Mouse (Mus musculus): ENCODE results near the gene Arid3c. TPM values are rescaled to one million over a fixed set of nuclear protein-coding genes. Genes with fewer than 3 reads are reported as not detected.
A peak's percentile ranks its signal among the peaks of the same experiment; 100 is the strongest.
"Not testable (repeated sequence)": the region's sequence is repeated elsewhere in the genome, so short reads cannot be mapped to it uniquely, and the experiment has no call there.

The Arid3c gene
- polyA plus RNA-seq (2016; fragmentation: Nextera tagmentation; extraction: Ambion mirVana) = not detected in 2 replicates

DNA sequence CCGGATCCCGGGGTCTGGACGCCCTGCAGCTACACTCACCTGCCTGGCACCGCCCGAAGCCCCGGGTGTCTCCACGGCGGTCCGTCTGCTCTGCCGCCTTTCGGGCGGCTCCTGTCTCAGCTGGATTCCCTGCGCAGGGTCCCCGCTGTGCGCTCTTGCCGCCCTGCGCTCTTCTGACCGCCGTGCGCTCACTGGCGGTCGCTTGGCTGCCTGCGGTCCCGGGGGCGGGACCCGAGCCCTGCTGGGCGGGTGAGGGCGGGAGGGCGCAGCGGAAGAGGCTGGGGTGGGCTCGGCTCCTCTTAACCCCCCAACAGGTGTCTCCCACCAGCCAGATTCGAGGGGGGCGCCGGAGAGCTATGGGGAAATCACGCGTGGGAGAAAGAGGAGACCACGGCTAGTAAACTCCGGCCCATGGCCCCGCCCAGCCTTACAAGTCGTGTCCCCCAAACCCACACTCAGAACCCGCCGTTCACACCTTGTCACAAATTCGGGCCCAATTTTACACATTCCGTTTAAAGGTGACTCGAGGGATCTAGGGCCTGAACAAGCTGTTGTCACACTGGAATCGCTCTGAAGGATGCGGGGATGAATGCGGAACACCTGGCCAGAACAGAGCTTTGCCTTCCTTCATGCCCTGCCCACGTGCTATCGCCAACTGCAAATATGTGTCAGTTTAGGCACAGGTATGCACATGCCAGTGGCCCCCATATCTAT lies at the start of gene Arid3c:
Gene Arid3c (minus strand): TSS at position 91 of the 714 bp plus-strand sequence.
- ATAC-seq (ENCODE audit: insufficient number of reproducible peaks, low FRiP score) = no peak
- WGBS = 2% methylated on average over 50 of the region's 50 CpGs

GRCm38 (mm10) chr4:41775840-41776239 lies 44.9 kb upstream of the Arid3c start:
- not testable (repeated sequence) for H3K27me3 ChIP-seq (replicated peaks); H3K4me3 ChIP-seq; ATAC-seq (ENCODE audit: insufficient number of reproducible peaks, low FRiP score); H3K4me1 ChIP-seq (replicated peaks); H3K9ac ChIP-seq; H3K4me2 ChIP-seq; H3K9me3 ChIP-seq (replicated peaks); H3K36me3 ChIP-seq; H3K27ac ChIP-seq (ENCODE audit: poor library complexity, severe bottlenecking)
- WGBS = 65% methylated on average over 1 of the region's 1 CpGs

More for the DNA sequence above, at the start of gene Arid3c:
- peak within 1 kb of the TSS; percentile 66 for H3K4me2 ChIP-seq
- H3K9me3 ChIP-seq (replicated peaks) = peaks cover 6% of the 10 kb centered on the region; the same call in 1 of the 2 replicates
- H3K4me3 ChIP-seq = peak within 1 kb of the TSS; percentile 41
- H3K27ac ChIP-seq (ENCODE audit: poor library complexity, severe bottlenecking) = no peak within 1 kb of the TSS
- peak within 1 kb of the TSS; percentile 38 for H3K9ac ChIP-seq
- H3K27me3 ChIP-seq (replicated peaks) = peaks cover 74% of the 10 kb centered on the region
- H3K36me3 ChIP-seq = no peaks in the 10 kb centered on the region
- no peaks in the 10 kb centered on the region for H3K4me1 ChIP-seq (replicated peaks)

- H3K9ac ChIP-seq; H3K4me1 ChIP-seq (replicated peaks); H3K9me3 ChIP-seq (replicated peaks); H3K27me3 ChIP-seq (replicated peaks); H3K36me3 ChIP-seq; ATAC-seq (ENCODE audit: insufficient number of reproducible peaks, low FRiP score): not testable (repeated sequence)
- peak overlapping the region; percentile 68 for H3K27ac ChIP-seq (ENCODE audit: poor library complexity, severe bottlenecking)
- H3K4me2 ChIP-seq = peak overlapping the region; percentile 58
- 63% methylated on average over 3 of the region's 3 CpGs for WGBS
- H3K4me3 ChIP-seq = peak overlapping the region; percentile 37
Observed at GRCm38 (mm10) chr4:41774506-41774905, 43.6 kb upstream of the Arid3c start.

DNA sequence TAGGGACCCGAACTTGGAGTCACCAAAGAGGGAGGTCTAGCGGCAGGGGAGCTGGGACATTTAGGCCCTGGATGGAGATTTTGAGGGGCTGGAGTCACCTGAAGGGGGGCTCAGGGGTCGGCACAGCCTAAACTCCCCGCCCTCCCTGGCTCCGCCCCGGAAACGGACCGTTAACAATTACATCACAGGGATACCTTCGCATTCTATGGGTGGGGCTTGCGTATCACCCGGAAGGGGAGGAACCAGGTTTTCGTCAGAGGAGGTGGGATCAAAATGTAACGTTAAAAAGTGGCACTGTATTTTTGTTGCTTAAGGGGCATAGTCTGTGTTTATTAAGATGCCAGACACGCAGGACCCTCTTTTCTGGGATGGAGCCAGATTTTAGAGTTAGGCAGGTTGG lies 43.1 kb upstream of the Arid3c start, which contains the start of gene Ccl27a:
Gene Ccl27a (minus strand): TSS at position 246 of the 400 bp plus-strand sequence.
- H3K27me3 ChIP-seq (replicated peaks); H3K4me1 ChIP-seq (replicated peaks); ATAC-seq (ENCODE audit: insufficient number of reproducible peaks, low FRiP score); H3K36me3 ChIP-seq; H3K9me3 ChIP-seq (replicated peaks): not testable (repeated sequence)
- under 1% methylated on average over 12 of the region's 14 CpGs for WGBS
- H3K4me2 ChIP-seq = peak within 1 kb of the TSS; percentile 61
- H3K27ac ChIP-seq (ENCODE audit: poor library complexity, severe bottlenecking) = peak within 1 kb of the TSS; percentile 68
- H3K4me3 ChIP-seq = peak within 1 kb of the TSS; percentile 49
- H3K9ac ChIP-seq = 0 out of 2 replicates have a peak within 1 kb of the TSS, but pooled peaks have one; percentile 45

- H3K36me3 ChIP-seq; ATAC-seq (ENCODE audit: insufficient number of reproducible peaks, low FRiP score); H3K9ac ChIP-seq; H3K27me3 ChIP-seq (replicated peaks); H3K9me3 ChIP-seq (replicated peaks); H3K27ac ChIP-seq (ENCODE audit: poor library complexity, severe bottlenecking); H3K4me1 ChIP-seq (replicated peaks): not testable (repeated sequence)
- Histone ChIP-seq H3K4me3 (peak overlapping the region; percentile 49), H3K4me2 (peak overlapping the region; percentile 59)
- WGBS = under 1% methylated on average over 24 of the region's 25 CpGs
Observed at GRCm38 (mm10) chr4:41773502-41773901, 42.6 kb upstream of the Arid3c start.

DNA sequence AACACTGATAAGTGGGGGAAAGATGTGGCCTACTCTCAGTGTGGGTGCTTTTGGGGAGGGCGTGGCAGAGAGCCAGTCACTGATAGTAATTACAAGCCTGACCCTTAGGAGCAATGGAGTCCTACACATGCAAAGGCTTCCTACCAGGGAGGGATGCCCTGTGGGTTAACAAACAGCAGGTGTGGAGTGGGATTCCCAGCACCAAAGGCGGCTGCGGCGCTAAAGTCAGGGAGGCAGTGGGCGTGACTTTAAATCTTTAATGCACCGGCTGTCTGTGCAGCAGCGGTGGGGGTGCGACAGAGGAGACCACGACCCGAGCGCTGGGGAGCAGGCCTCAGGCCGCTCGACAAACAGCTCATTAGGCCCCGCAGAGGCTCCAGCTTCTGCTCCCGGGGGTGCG lies 42.0 kb upstream of the Arid3c start:
- H3K27ac ChIP-seq (ENCODE audit: poor library complexity, severe bottlenecking); H3K4me1 ChIP-seq (replicated peaks); H3K27me3 ChIP-seq (replicated peaks); H3K9me3 ChIP-seq (replicated peaks); ATAC-seq (ENCODE audit: insufficient number of reproducible peaks, low FRiP score): not testable (repeated sequence)
- H3K4me3 ChIP-seq = peak overlapping the region; percentile 38
- peaks cover 12% of the 10 kb centered on the region; the same call in 1 of the 2 replicates for H3K36me3 ChIP-seq
- WGBS = 4% methylated on average over 8 of the region's 16 CpGs
- H3K9ac ChIP-seq = 0 out of 2 replicates have a peak overlapping the region, but pooled peaks have one; percentile 45
- peak overlapping the region; percentile 61 for H3K4me2 ChIP-seq

- not testable (repeated sequence) for H3K27me3 ChIP-seq (replicated peaks)
Observed at GRCm38 (mm10) chr4:41767301-41767700, 36.4 kb upstream of the Arid3c start.

DNA sequence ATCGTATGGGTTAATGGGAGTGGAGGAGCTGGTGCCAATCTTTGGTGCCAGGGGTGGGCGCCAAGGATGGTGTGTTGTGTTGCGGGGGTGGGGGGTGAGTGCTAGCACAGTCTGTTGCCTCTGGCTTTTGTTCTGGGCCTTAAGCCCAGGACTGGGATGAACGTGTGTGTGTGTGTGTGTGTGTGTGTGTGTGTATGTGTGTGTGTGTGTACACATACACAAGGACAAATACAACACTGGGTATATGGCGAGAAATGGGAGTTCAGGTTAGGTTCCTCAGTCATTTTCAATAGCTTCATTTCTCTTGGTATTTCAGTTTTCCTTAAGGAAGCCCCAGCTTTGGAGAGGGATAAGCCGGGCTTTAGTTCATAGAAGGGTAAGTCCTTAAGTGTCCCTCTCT lies 32.2 kb upstream of the Arid3c start:
- not testable (repeated sequence) for H3K27me3 ChIP-seq (replicated peaks); H3K9me3 ChIP-seq (replicated peaks); ATAC-seq (ENCODE audit: insufficient number of reproducible peaks, low FRiP score); H3K4me3 ChIP-seq
- Histone ChIP-seq H3K4me1 (replicated peaks) (peaks cover 38% of the 10 kb centered on the region), H3K27ac (ENCODE audit: poor library complexity, severe bottlenecking) (peak overlapping the region; percentile 97; the same call in 1 of the 2 replicates), H3K9ac (0 out of 2 replicates have a peak overlapping the region, but pooled peaks have one; percentile 67), H3K36me3 (peaks cover 35% of the 10 kb centered on the region), H3K4me2 (peak overlapping the region; percentile 81)
- 69% methylated on average over 5 of the region's 6 CpGs for WGBS

More at GRCm38 (mm10) chr4:41767301-41767700, 36.4 kb upstream of the Arid3c start:
- not testable (repeated sequence) for H3K9ac ChIP-seq; H3K27ac ChIP-seq (ENCODE audit: poor library complexity, severe bottlenecking); H3K9me3 ChIP-seq (replicated peaks); H3K4me1 ChIP-seq (replicated peaks); H3K4me3 ChIP-seq; ATAC-seq (ENCODE audit: insufficient number of reproducible peaks, low FRiP score); H3K4me2 ChIP-seq
- H3K36me3 ChIP-seq = peaks cover 35% of the 10 kb centered on the region
- 76% methylated on average over 10 of the region's 10 CpGs for WGBS

GRCm38 (mm10) chr4:41762688-41763114 lies 31.8 kb upstream of the Arid3c start:
- Histone ChIP-seq H3K4me3 (peak overlapping the region; percentile 49), H3K36me3 (peaks cover 34% of the 10 kb centered on the region), H3K9ac (peak overlapping the region; percentile 67), H3K27ac (ENCODE audit: poor library complexity, severe bottlenecking) (peak overlapping the region; percentile 97), H3K4me2 (peak overlapping the region; percentile 81), H3K4me1 (replicated peaks) (peaks cover 38% of the 10 kb centered on the region)
- H3K27me3 ChIP-seq (replicated peaks); H3K9me3 ChIP-seq (replicated peaks); ATAC-seq (ENCODE audit: insufficient number of reproducible peaks, low FRiP score): not testable (repeated sequence)
- WGBS = 30% methylated on average over 8 of the region's 8 CpGs

DNA sequence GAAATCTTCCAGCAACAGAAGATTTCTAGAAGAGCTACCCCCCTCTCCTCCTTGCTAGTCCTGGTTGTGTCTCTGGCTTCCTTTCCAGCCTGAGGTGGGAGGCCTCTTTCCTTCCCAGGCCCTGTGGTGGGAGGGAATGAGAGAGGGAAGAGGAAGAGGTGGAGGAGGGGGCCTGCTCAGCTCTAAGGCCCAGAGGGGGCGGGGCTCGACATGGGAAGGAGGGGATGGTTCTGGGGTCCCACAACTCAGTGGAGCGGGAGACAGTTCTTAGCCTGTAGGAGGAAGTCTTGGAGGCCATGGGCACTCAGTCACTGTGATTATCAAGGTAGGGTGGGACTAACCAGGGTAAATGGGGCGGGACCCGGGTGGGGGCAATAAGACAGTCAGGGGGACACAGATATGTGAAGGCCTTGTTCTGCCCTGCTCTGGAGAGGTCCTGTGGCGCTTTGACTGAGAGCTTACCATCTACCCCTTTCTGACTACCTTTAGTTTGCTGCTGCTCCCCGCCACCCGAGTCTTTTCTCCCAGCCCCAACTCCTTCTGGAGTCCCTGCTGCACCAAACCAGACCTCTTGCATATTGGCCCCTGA lies 31.3 kb upstream of the Arid3c start:
- Histone ChIP-seq H3K27me3 (replicated peaks) (no peaks in the 10 kb centered on the region), H3K36me3 (peaks cover 34% of the 10 kb centered on the region), H3K4me3 (peak overlapping the region; percentile 49), H3K4me2 (peak overlapping the region; percentile 81), H3K9me3 (replicated peaks) (no peaks in the 10 kb centered on the region), H3K9ac (peak overlapping the region; percentile 67), H3K4me1 (replicated peaks) (peaks cover 38% of the 10 kb centered on the region), H3K27ac (ENCODE audit: poor library complexity, severe bottlenecking) (peak overlapping the region; percentile 97)
- ATAC-seq (ENCODE audit: insufficient number of reproducible peaks, low FRiP score) = peak; percentile 68
- WGBS = 20% methylated on average over 8 of the region's 8 CpGs

DNA sequence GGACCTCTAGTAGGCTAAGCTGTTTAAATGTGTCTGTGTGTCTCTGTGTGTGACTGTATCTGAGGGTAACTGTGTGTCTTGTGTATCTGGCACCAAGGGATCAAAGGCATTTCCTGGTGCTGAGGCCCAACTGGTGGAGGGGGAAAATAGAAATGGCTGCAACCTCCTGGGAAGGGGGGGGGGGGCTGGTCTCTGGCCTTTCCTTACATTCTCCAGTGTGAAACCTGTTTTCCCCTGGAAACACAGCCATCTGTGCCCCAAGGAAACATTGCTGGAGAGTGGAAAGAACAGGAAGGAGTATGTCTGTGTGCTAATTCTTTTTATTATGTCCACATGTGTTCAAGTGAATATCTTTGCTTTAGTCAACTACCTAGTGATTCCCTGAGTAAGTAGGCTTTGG lies 30.7 kb upstream of the Arid3c start:
- peak overlapping the region; percentile 67 for H3K9ac ChIP-seq
- peak overlapping the region; percentile 97 for H3K27ac ChIP-seq (ENCODE audit: poor library complexity, severe bottlenecking)
- peaks cover 41% of the 10 kb centered on the region for H3K4me1 ChIP-seq (replicated peaks)
- ATAC-seq (ENCODE audit: insufficient number of reproducible peaks, low FRiP score) = no peak
- H3K9me3 ChIP-seq (replicated peaks) = no peaks in the 10 kb centered on the region
- H3K4me3 ChIP-seq = peak overlapping the region; percentile 49
- peaks cover 33% of the 10 kb centered on the region for H3K36me3 ChIP-seq
- no peaks in the 10 kb centered on the region for H3K27me3 ChIP-seq (replicated peaks)
- peak overlapping the region; percentile 81 for H3K4me2 ChIP-seq
